Mouse (Mus musculus): ENCODE measurements around the gene Rsph14. TPM values are rescaled to one million over a fixed set of nuclear protein-coding genes. Genes with fewer than 3 reads are reported as not detected.

Rsph14 gene
- polyA plus RNA-seq, 1 experiment from 2014 or later: 8.8 TPM

GRCm38 (mm10) chr10:75030234-75030633 is 2.2 kb downstream of the Rsph14 start:
- WGBS: 75% methylated on average over 3 of the region's 3 CpGs
- no peaks in the 10 kb centered on the region for H3K4me1 ChIP-seq (ENCODE audit: insufficient read depth, low read depth, low read length)
- H3K4me3 ChIP-seq (ENCODE audit: low read depth, low read length): no peak overlapping the region
- TF ChIP-seq CTCF (IDR thresholded peaks at IDR 0.05) (no peak), EP300 (IDR thresholded peaks at IDR 0.05) (no peak)
- H3K36me3 ChIP-seq (ENCODE audit: insufficient read depth, low read length): no peaks in the 10 kb centered on the region
- no peaks in the 10 kb centered on the region for H3K27me3 ChIP-seq (replicated peaks; ENCODE audit: insufficient read depth, low read length)
- no peak overlapping the region for H3K9ac ChIP-seq (replicated peaks; ENCODE audit: low read depth)
- DNase-seq (ENCODE audit: low spot score): no peak
- no peak overlapping the region for H3K4me2 ChIP-seq (replicated peaks; ENCODE audit: low read depth, low read length)
- no peak for ATAC-seq
- no peak overlapping the region for H3K27ac ChIP-seq (ENCODE audit: low read length)
- H3K9me3 ChIP-seq (ENCODE audit: low read length): no peaks in the 10 kb centered on the region

DNA sequence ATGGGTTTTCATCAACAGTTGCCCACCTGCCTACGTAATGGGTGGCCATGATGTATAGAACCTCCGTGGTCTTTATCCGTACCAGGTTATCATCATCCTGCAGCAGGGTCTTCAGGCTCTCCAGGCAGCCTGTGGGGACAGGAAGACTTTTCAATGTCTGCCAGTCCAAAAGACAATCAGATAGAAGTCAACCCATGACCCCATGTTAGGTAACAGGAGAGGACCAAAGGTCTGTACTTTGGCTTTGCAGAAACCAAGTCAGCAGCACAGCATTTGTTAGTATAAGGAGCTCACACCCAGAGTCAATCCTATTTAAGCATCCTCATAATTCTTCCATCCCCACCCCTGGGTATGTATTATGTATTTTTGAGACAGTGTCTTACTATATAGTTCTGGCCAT is 2.7 kb downstream of the Rsph14 start:
- ATAC-seq (no peak), DNase-seq (ENCODE audit: low spot score) (no peak)
- Histone ChIP-seq H3K9me3 (ENCODE audit: low read length) (no peaks in the 10 kb centered on the region), H3K9ac (replicated peaks; ENCODE audit: low read depth) (no peak overlapping the region), H3K4me3 (ENCODE audit: low read depth, low read length) (no peak overlapping the region), H3K27me3 (replicated peaks; ENCODE audit: insufficient read depth, low read length) (no peaks in the 10 kb centered on the region), H3K4me1 (ENCODE audit: insufficient read depth, low read depth, low read length) (no peaks in the 10 kb centered on the region), H3K27ac (ENCODE audit: low read length) (no peak overlapping the region), H3K4me2 (replicated peaks; ENCODE audit: low read depth, low read length) (no peak overlapping the region), H3K36me3 (ENCODE audit: insufficient read depth, low read length) (no peaks in the 10 kb centered on the region)
- WGBS: 94% methylated on average over 3 of the region's 3 CpGs
- no peak for TF ChIP-seq CTCF (IDR thresholded peaks at IDR 0.05)
- TF ChIP-seq EP300 (IDR thresholded peaks at IDR 0.05): no peak

DNA sequence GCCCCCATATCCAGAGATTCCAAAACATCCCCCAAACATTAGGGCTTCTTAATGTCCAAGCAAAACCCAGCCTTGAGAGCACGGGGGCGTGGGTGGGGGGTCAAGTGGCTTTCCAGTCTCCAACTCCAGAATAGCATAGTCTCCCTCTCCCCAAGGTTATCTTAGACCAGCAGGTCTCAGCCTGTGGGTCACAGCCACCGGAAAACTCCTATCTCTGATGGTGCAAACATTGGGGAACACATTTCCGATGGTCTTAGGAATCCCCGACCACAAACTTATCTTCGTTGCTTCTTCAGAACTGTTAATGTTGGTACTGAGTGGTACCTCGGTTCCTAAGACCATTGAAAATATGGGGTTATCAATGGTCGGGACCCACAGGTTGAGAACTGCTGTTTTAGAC is 3.6 kb downstream of the Rsph14 start:
- Histone ChIP-seq H3K4me3 (ENCODE audit: low read depth, low read length) (no peak overlapping the region), H3K9me3 (ENCODE audit: low read length) (no peaks in the 10 kb centered on the region), H3K9ac (replicated peaks; ENCODE audit: low read depth) (no peak overlapping the region), H3K27me3 (replicated peaks; ENCODE audit: insufficient read depth, low read length) (no peaks in the 10 kb centered on the region), H3K36me3 (ENCODE audit: insufficient read depth, low read length) (no peaks in the 10 kb centered on the region), H3K4me1 (ENCODE audit: insufficient read depth, low read depth, low read length) (no peaks in the 10 kb centered on the region), H3K4me2 (replicated peaks; ENCODE audit: low read depth, low read length) (no peak overlapping the region), H3K27ac (ENCODE audit: low read length) (no peak overlapping the region)
- 73% methylated on average over 8 of the region's 8 CpGs for WGBS
- TF ChIP-seq CTCF (IDR thresholded peaks at IDR 0.05): no peak
- no peak for TF ChIP-seq EP300 (IDR thresholded peaks at IDR 0.05)
- DNase-seq (ENCODE audit: low spot score) (no peak), ATAC-seq (no peak)

- no peak for DNase-seq (ENCODE audit: low spot score)
- Histone ChIP-seq H3K4me3 (ENCODE audit: low read depth, low read length) (no peak overlapping the region), H3K36me3 (ENCODE audit: insufficient read depth, low read length) (no peaks in the 10 kb centered on the region), H3K27ac (ENCODE audit: low read length) (no peak overlapping the region), H3K27me3 (replicated peaks; ENCODE audit: insufficient read depth, low read length) (no peaks in the 10 kb centered on the region), H3K9me3 (ENCODE audit: low read length) (no peaks in the 10 kb centered on the region), H3K9ac (replicated peaks; ENCODE audit: low read depth) (no peak overlapping the region), H3K4me2 (replicated peaks; ENCODE audit: low read depth, low read length) (no peak overlapping the region), H3K4me1 (ENCODE audit: insufficient read depth, low read depth, low read length) (no peaks in the 10 kb centered on the region)
- TF ChIP-seq EP300 (IDR thresholded peaks at IDR 0.05) (no peak), CTCF (IDR thresholded peaks at IDR 0.05) (no peak)
- ATAC-seq: no peak
- WGBS: 63% methylated on average over 8 of the region's 8 CpGs
Measured at GRCm38 (mm10) chr10:75026491-75026890, 5.9 kb downstream of the Rsph14 start.

GRCm38 (mm10) chr10:75021138-75021537 is 11.2 kb downstream of the Rsph14 start:
- no peaks in the 10 kb centered on the region for H3K27me3 ChIP-seq (replicated peaks; ENCODE audit: insufficient read depth, low read length)
- peak; percentile 59 for DNase-seq (ENCODE audit: low spot score)
- H3K27ac ChIP-seq (ENCODE audit: low read length): no peak overlapping the region
- peak; percentile 52 for ATAC-seq
- H3K9ac ChIP-seq (replicated peaks; ENCODE audit: low read depth): no peak overlapping the region
- TF ChIP-seq EP300 (IDR thresholded peaks at IDR 0.05) (no peak), CTCF (IDR thresholded peaks at IDR 0.05) (peak; percentile 92)
- H3K9me3 ChIP-seq (ENCODE audit: low read length): no peaks in the 10 kb centered on the region
- H3K4me3 ChIP-seq (ENCODE audit: low read depth, low read length): no peak overlapping the region
- H3K36me3 ChIP-seq (ENCODE audit: insufficient read depth, low read length): no peaks in the 10 kb centered on the region
- no peaks in the 10 kb centered on the region for H3K4me1 ChIP-seq (ENCODE audit: insufficient read depth, low read depth, low read length)
- H3K4me2 ChIP-seq (replicated peaks; ENCODE audit: low read depth, low read length): no peak overlapping the region
- WGBS: 7% methylated on average over 6 of the region's 6 CpGs

DNA sequence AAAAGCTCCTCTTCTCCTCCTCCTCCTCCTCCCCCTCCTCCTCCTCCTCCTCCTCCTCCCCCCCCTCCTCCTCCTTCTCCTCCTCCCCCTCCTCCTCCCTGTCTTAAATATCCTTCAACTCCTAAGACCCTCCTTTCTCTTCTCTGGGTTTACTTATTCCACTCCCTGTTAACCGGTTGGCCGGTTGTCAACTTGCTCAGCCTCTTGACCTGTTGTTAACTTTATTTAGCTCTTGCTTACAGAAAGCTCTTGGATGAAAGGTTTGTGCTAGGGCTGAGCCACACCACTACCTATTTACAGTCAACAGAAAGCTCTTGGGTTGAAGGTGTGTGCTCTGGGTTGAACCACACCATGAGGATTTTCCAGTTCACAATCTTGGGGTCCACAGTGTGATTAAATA is 12.1 kb downstream of the Rsph14 start:
- Histone ChIP-seq H3K4me3 (ENCODE audit: low read depth, low read length) (no peak overlapping the region), H3K36me3 (ENCODE audit: insufficient read depth, low read length) (no peaks in the 10 kb centered on the region), H3K9ac (replicated peaks; ENCODE audit: low read depth) (no peak overlapping the region), H3K27me3 (replicated peaks; ENCODE audit: insufficient read depth, low read length) (no peaks in the 10 kb centered on the region), H3K4me2 (replicated peaks; ENCODE audit: low read depth, low read length) (no peak overlapping the region), H3K9me3 (ENCODE audit: low read length) (no peaks in the 10 kb centered on the region), H3K27ac (ENCODE audit: low read length) (no peak overlapping the region), H3K4me1 (ENCODE audit: insufficient read depth, low read depth, low read length) (no peaks in the 10 kb centered on the region)
- 63% methylated on average over 1 of the region's 2 CpGs for WGBS
- TF ChIP-seq CTCF (IDR thresholded peaks at IDR 0.05) (no peak), EP300 (IDR thresholded peaks at IDR 0.05) (no peak)
- DNase-seq (ENCODE audit: low spot score): no peak
- no peak for ATAC-seq

DNA sequence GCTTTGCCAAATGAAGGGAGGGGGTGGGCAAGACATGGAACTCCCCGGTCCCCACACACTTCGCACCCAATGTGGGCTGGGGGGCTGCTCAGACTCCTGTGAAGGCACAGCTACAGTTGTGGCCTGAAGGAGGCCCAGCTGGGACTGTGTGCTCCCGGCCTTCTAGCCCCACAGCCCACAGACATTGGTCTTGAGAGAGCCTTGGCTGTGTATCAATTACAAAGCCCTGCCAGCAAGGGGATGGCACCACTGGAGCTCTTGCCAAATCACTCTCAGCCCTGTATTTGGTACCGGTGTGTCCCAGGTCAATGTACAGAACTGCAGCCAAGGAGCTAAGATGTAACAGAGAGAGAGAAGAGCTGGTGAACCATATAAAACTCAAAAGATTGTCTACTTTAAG is 15.9 kb downstream of the Rsph14 start:
- TF ChIP-seq CTCF (IDR thresholded peaks at IDR 0.05): no peak
- TF ChIP-seq EP300 (IDR thresholded peaks at IDR 0.05): no peak
- H3K27me3 ChIP-seq (replicated peaks; ENCODE audit: insufficient read depth, low read length): no peaks in the 10 kb centered on the region
- H3K36me3 ChIP-seq (ENCODE audit: insufficient read depth, low read length): no peaks in the 10 kb centered on the region
- no peak overlapping the region for H3K9ac ChIP-seq (replicated peaks; ENCODE audit: low read depth)
- DNase-seq (ENCODE audit: low spot score) (no peak), ATAC-seq (no peak)
- no peak overlapping the region for H3K4me2 ChIP-seq (replicated peaks; ENCODE audit: low read depth, low read length)
- no peaks in the 10 kb centered on the region for H3K4me1 ChIP-seq (ENCODE audit: insufficient read depth, low read depth, low read length)
- H3K27ac ChIP-seq (ENCODE audit: low read length): no peak overlapping the region
- no peak overlapping the region for H3K4me3 ChIP-seq (ENCODE audit: low read depth, low read length)
- 81% methylated on average over 4 of the region's 4 CpGs for WGBS
- H3K9me3 ChIP-seq (ENCODE audit: low read length): no peaks in the 10 kb centered on the region

All from lung, postnatal 0 days (tissue).